ENCODE assay signal across 14 mouse cellular contexts in the genomic region with DNA sequence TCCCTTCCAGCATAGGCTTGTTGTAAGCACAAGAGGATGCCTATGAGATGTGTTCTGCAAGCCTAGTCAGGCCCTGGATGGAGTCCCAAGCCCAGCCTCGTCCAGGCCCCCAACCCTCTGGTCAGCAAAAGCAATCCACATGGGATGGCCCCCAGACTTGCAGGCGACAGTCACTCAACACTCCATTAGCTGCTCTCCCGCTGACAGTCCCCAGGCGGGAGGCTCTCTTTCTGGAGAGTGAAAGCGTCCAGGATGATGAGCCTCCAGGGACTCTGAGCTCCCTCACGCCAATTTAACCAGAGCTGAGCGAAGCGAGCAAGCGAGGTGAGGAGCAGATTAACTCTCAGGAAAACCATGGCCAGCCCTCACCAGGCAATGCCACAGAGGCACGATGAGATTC.
DNase-seq lines count a peak whose midpoint lies in the region; ATAC-seq lines count a peak whose summit lies in the region.
"Had no signal": no experiment of that assay in that cellular context is flagged by ENCODE, and none has a peak within 500 bp of the region (broad histone marks: within the 10 kb centered on the region; RNA-seq: fewer than 3 reads in every experiment).

No protein-coding gene starts in this region.

- H3K4me1 ChIP-seq in kidney, embryonic 16.5 days (ENCODE audit: insufficient read depth, low read length), result peaks cover 39% of the 10 kb centered on the region
- peaks cover 9% of the 10 kb centered on the region for H3K4me1 ChIP-seq in embryonic facial prominence, embryonic 14.5 days (ENCODE audit: control insufficient read depth, insufficient read depth, low read length)

- no peak for ATAC-seq in kidney, embryonic 16.5 days (ENCODE audit: low FRiP score, low TSS enrichment)
- ATAC-seq in embryonic facial prominence, embryonic 14.5 days (ENCODE audit: low read depth), result no peak
- ATAC-seq: intestine, embryonic 16.5 days had no signal

- H3K9ac ChIP-seq in kidney, embryonic 16.5 days (replicated peaks; ENCODE audit: low read length), result no peak overlapping the region
- no peak overlapping the region for H3K9ac ChIP-seq in embryonic facial prominence, embryonic 14.5 days (ENCODE audit: low read depth, low read length)
- H3K9ac ChIP-seq: liver, embryonic 14.5 days; stomach, embryonic 15.5 days had no signal

- no peak overlapping the region for H3K4me3 ChIP-seq in kidney, embryonic 16.5 days (ENCODE audit: low read length)
- H3K4me3 ChIP-seq in embryonic facial prominence, embryonic 14.5 days (ENCODE audit: low read depth, low read length), result no peak overlapping the region
- H3K4me3 ChIP-seq: erythroblast, embryonic 14.5 days; stomach, embryonic 15.5 days had no signal

- H3K36me3 ChIP-seq in kidney, embryonic 16.5 days (ENCODE audit: insufficient read depth, low read length), result no peaks in the 10 kb centered on the region
- H3K36me3 ChIP-seq in embryonic facial prominence, embryonic 14.5 days (ENCODE audit: control insufficient read depth, insufficient read depth, low read length), result no peaks in the 10 kb centered on the region
- H3K36me3 ChIP-seq: stomach, embryonic 15.5 days had no signal

- 0 out of 2 replicates have a peak, but pooled peaks cover 6% of the 10 kb centered on the region for H3K9me3 ChIP-seq in kidney, embryonic 16.5 days (ENCODE audit: low read length)
- no peaks in the 10 kb centered on the region for H3K9me3 ChIP-seq in embryonic facial prominence, embryonic 14.5 days (ENCODE audit: control insufficient read depth, low read length)
- H3K9me3 ChIP-seq: stomach, embryonic 15.5 days had no signal

- 0 out of 2 replicates have a peak overlapping the region, but pooled peaks have one; percentile 8 for H3K27ac ChIP-seq in kidney, embryonic 16.5 days (ENCODE audit: low read length)
- H3K27ac ChIP-seq in embryonic facial prominence, embryonic 14.5 days (replicated peaks; ENCODE audit: low read depth, low read length), result no peak overlapping the region
- H3K27ac ChIP-seq: liver, embryonic 14.5 days; stomach, embryonic 15.5 days had no signal

- 23% methylated on average over 10 of the region's 10 CpGs for WGBS in kidney, embryonic 16.5 days
- 29% methylated on average over 10 of the region's 10 CpGs for WGBS in embryonic facial prominence, embryonic 14.5 days

- no peak for DNase-seq in kidney, adult 11 months
- DNase-seq in embryonic facial prominence, embryonic 14.5 days (ENCODE audit: low spot score), result peak; percentile 27
- DNase-seq in gastrocnemius, postnatal 25 days, result peak; percentile 56
- DNase-seq in heart, postnatal 4 days, result peak; percentile 71
- DNase-seq in cerebellum, postnatal 36 days, result no peak
- no peak for DNase-seq in urinary bladder, postnatal 10 days (ENCODE audit: low spot score)
- DNase-seq in adipocyte (ENCODE audit: low spot score), result no peak
- DNase-seq: cerebellum, adult 9-10 months; right cerebral cortex, adult 18-20 months had no signal

- H3K27me3 ChIP-seq in kidney, embryonic 16.5 days (ENCODE audit: insufficient read depth, low read length), result peaks cover 5% of the 10 kb centered on the region; the same call in 1 of the 2 replicates
- no peaks in the 10 kb centered on the region; the same call in 1 of the 2 replicates for H3K27me3 ChIP-seq in embryonic facial prominence, embryonic 14.5 days (replicated peaks; ENCODE audit: control insufficient read depth, insufficient read depth, low read length)
- H3K27me3 ChIP-seq: stomach, embryonic 15.5 days had no signal

- no peak overlapping the region for H3K4me2 ChIP-seq in kidney, embryonic 16.5 days (replicated peaks; ENCODE audit: low read depth, low read length)
- H3K4me2 ChIP-seq in embryonic facial prominence, embryonic 14.5 days (ENCODE audit: low read depth, low read length), result no peak overlapping the region
- H3K4me2 ChIP-seq: stomach, embryonic 15.5 days had no signal

Comparison
In these comparisons a context has a peak if more than half of its experiments do, and no peak if none do; other contexts are left out.
1. DNase-seq: peak in embryonic facial prominence, embryonic 14.5 days (single experiment), gastrocnemius, postnatal 25 days (single experiment) and heart, postnatal 4 days (single experiment); none in kidney, adult 11 months (single experiment), cerebellum, postnatal 36 days (0 of 2), urinary bladder, postnatal 10 days (single experiment) and adipocyte (single experiment).